In the genomic region with DNA sequence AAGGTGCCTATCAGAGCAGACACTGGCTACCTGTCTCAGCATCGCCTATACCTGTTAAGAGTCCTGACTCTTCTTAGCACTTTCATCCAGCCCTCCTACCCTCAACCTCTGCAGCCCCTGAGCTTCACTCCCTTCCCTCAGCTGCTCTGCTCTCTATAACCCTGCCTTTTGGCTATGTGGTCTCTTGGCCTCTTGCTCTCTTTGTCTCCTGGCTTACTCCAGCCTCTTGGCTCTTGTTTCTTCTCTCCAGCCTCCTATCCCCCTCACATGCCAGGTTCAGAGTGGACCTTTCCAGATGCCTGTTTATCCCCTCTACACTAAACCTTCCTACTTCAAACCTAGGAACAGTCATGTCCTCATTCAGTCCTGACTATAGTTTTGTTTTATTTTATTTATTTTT, we compare ENCODE assay signal across 14 mouse cellular contexts. TPM values are rescaled to one million over a fixed set of nuclear protein-coding genes. Genes with fewer than 3 reads are reported as not detected.
DNase-seq lines count a peak whose midpoint lies in the region; ATAC-seq and TF ChIP-seq lines count a peak whose summit lies in the region.
"Had no signal": no experiment of that assay in that cellular context is flagged by ENCODE, and none has a peak within 500 bp of the region (broad histone marks: within the 10 kb centered on the region; RNA-seq: fewer than 3 reads in every experiment).

No protein-coding gene starts in this region.

- peaks cover 33% of the 10 kb centered on the region for H3K36me3 ChIP-seq in megakaryocyte, embryonic 14.5 days (replicated peaks; ENCODE audit: low read length)
- peaks cover 7% of the 10 kb centered on the region; the same call in 1 of the 2 replicates for H3K36me3 ChIP-seq in intestine, postnatal 0 days (ENCODE audit: control insufficient read depth, insufficient read depth)
- H3K36me3 ChIP-seq in neural tube, embryonic 15.5 days, result no peaks in the 10 kb centered on the region

- DNase-seq in heart, adult 11 months, result peak; percentile 89
- no peak for DNase-seq in heart, adult 8-10 months (ENCODE audit: low spot score)
- no peak for DNase-seq in cerebellum, adult 9-11 months
- DNase-seq in yolk sac, embryonic 10.5 days (ENCODE audit: low spot score), result no peak
- DNase-seq: kidney, adult 9 months; lung, adult 2 months had no signal

- H3K9ac ChIP-seq in intestine, postnatal 0 days (ENCODE audit: low read depth, low read length), result no peak overlapping the region
- H3K9ac ChIP-seq in neural tube, embryonic 15.5 days (replicated peaks), result no peak overlapping the region

- no peak for TF ChIP-seq CTCF in intestine, postnatal 0 days (IDR thresholded peaks at IDR 0.05; ENCODE audit: low read depth)

- H3K4me3 ChIP-seq in megakaryocyte, embryonic 14.5 days (replicated peaks), result peak overlapping the region; percentile 64
- H3K4me3 ChIP-seq in intestine, postnatal 0 days (ENCODE audit: low read depth, low read length), result no peak overlapping the region
- no peak overlapping the region for H3K4me3 ChIP-seq in neural tube, embryonic 15.5 days (replicated peaks)

- no peak overlapping the region; the same call in 1 of the 2 replicates for H3K27ac ChIP-seq in intestine, postnatal 0 days (ENCODE audit: low read depth, low read length)
- H3K27ac ChIP-seq in neural tube, embryonic 15.5 days (replicated peaks), result no peak overlapping the region

- H3K9me3 ChIP-seq in megakaryocyte, embryonic 14.5 days, result no peaks in the 10 kb centered on the region
- no peaks in the 10 kb centered on the region for H3K9me3 ChIP-seq in intestine, postnatal 0 days (ENCODE audit: control insufficient read depth)
- no peaks in the 10 kb centered on the region for H3K9me3 ChIP-seq in neural tube, embryonic 15.5 days (replicated peaks)

- peak overlapping the region; percentile 85 for H3K4me2 ChIP-seq in intestine, postnatal 0 days (replicated peaks; ENCODE audit: low read depth)
- peak overlapping the region; percentile 78 for H3K4me2 ChIP-seq in neural tube, embryonic 15.5 days

- ATAC-seq in megakaryocyte, adult 5-6 weeks (ENCODE audit: poor library complexity, severe bottlenecking), result no peak
- ATAC-seq in intestine, postnatal 0 days, result no peak
- ATAC-seq in neural tube, embryonic 15.5 days (ENCODE audit: low FRiP score), result no peak
- ATAC-seq: CD4-positive, CD25-positive, alpha-beta regulatory T cell, adult 4 months had no signal

- peaks cover 3% of the 10 kb centered on the region for H3K27me3 ChIP-seq in megakaryocyte, embryonic 14.5 days (replicated peaks)
- no peaks in the 10 kb centered on the region for H3K27me3 ChIP-seq in intestine, postnatal 0 days (replicated peaks; ENCODE audit: control insufficient read depth, insufficient read depth, low read length)
- peaks cover 3% of the 10 kb centered on the region; the same call in 1 of the 2 replicates for H3K27me3 ChIP-seq in neural tube, embryonic 15.5 days (replicated peaks)

- WGBS in intestine, postnatal 0 days, result 90% methylated on average over 1 of the region's 1 CpGs
- WGBS in neural tube, embryonic 15.5 days, result 89% methylated on average over 1 of the region's 1 CpGs

- H3K4me1 ChIP-seq in megakaryocyte, embryonic 14.5 days, result peaks cover 60% of the 10 kb centered on the region
- peaks cover 3% of the 10 kb centered on the region; the same call in 1 of the 2 replicates for H3K4me1 ChIP-seq in intestine, postnatal 0 days (replicated peaks; ENCODE audit: control insufficient read depth, insufficient read depth, low read length)
- H3K4me1 ChIP-seq in neural tube, embryonic 15.5 days, result peaks cover 47% of the 10 kb centered on the region

RNA-seq across cellular contexts. Expression of gene 1810049J17Rik, which starts 2.6 kb away (rescaled TPM):
- under 1 TPM in 1 of 4 experiments, not detected in 3; 0.65 TPM for total RNA-seq in heart, adult 8-10 months (2022)
- not detected in 2 replicates for polyA plus RNA-seq in megakaryocyte, embryonic 14.5 days (2012; ENCODE audit: insufficient read depth, low replicate concordance)
- not detected in 2 replicates for total RNA-seq in megakaryocyte, adult 5-6 weeks (2015)
- total RNA-seq in megakaryocyte, adult 5-6 weeks (2017), result not detected in 2 replicates
- 6.5 and 6.9 TPM in 2 replicates for polyA plus RNA-seq in intestine, postnatal 0 days (2015; fragmentation: Nextera tagmentation; extraction: Ambion mirVana)
- polyA plus RNA-seq in neural tube, embryonic 15.5 days (2015; fragmentation: Nextera tagmentation; extraction: Ambion mirVana), result 0.47 TPM in 1 of 2 replicates, not detected in the other
- total RNA-seq: neutrophil, adult 5-6 weeks had no signal
- polyA plus RNA-seq: CD4-positive, CD25-positive, alpha-beta regulatory T cell, adult 4 months; cortical plate, adult 2 months; frontal cortex, adult 2 months; lung, adult 2 months had no signal

RNA-seq across cellular contexts. Expression of gene Golph3, which starts 3.1 kb away (rescaled TPM):
- 10 to 100 TPM; 64.8 to 73.0 (median 72.5) TPM for total RNA-seq in heart, adult 8-10 months (2022)
- polyA plus RNA-seq in megakaryocyte, embryonic 14.5 days (2012; ENCODE audit: insufficient read depth, low replicate concordance), result 175 and 429 TPM in 2 replicates
- 114 and 122 TPM in 2 replicates for total RNA-seq in megakaryocyte, adult 5-6 weeks (2015)
- 91.6 and 103 TPM in 2 replicates for total RNA-seq in megakaryocyte, adult 5-6 weeks (2017)
- polyA plus RNA-seq in intestine, postnatal 0 days (2015; fragmentation: Nextera tagmentation; extraction: Ambion mirVana), result 67.9 and 70.0 TPM in 2 replicates
- polyA plus RNA-seq in neural tube, embryonic 15.5 days (2015; fragmentation: Nextera tagmentation; extraction: Ambion mirVana), result 73.1 and 74.1 TPM in 2 replicates
